Mouse (Mus musculus) thymus, adult 2 months (tissue): ENCODE data around the gene Rasgrp3.

Source experiments
- CTCF ChIP-seq: fragments of 200-500 bp; IDR thresholded peaks from 2 replicates; pipeline ENCODE4 v1.5.1; 2012; ENCODE audit warnings: mild to moderate bottlenecking, control low read depth, low read length, moderate library complexity, borderline replicate concordance; ENCODE audit not compliant: control insufficient read depth, poor library complexity, insufficient read depth; ENCODE audit errors: extremely low read depth
- POLR2A ChIP-seq: fragments of 200-500 bp; IDR thresholded peaks from 2 replicates; pipeline ENCODE4 v1.6.1; 2012; ENCODE audit warnings: mild to moderate bottlenecking, low read length, control low read depth, moderate library complexity; ENCODE audit not compliant: control insufficient read depth, poor library complexity, insufficient read depth; ENCODE audit errors: extremely low read depth

- TF ChIP-seq CTCF (no peak), POLR2A (no peak)
These were observed 122.3 kb downstream of the Rasgrp3 start for GRCm38 (mm10) chr17:75558041-75558440.
